Mouse (Mus musculus) cerebellum, adult 9-10 months (tissue): Measurements from ENCODE around the gene Dapk2.

Experiments
- DNase-seq: peaks from one replicate; pipeline ENCODE4 v3.0.0; 2022

Dapk2 gene

GRCm38 (mm10) chr9:66194003-66194402 is 36.0 kb downstream of the Dapk2 start:
- no peak for DNase-seq

GRCm38 (mm10) chr9:66196561-66196960 is 38.5 kb downstream of the Dapk2 start:
- DNase-seq, result no peak

- peak; percentile 55 for DNase-seq
Observed at GRCm38 (mm10) chr9:66198533-66198932, 40.5 kb downstream of the Dapk2 start.

GRCm38 (mm10) chr9:66199657-66200410 is 41.8 kb downstream of the Dapk2 start:
- DNase-seq, result no peak

GRCm38 (mm10) chr9:66200411-66200789 is 42.4 kb downstream of the Dapk2 start:
- no peak for DNase-seq

GRCm38 (mm10) chr9:66201665-66202064 is 43.6 kb downstream of the Dapk2 start:
- DNase-seq, result no peak

GRCm38 (mm10) chr9:66202463-66202862 is 44.4 kb downstream of the Dapk2 start:
- DNase-seq, result no peak

- DNase-seq, result no peak
Observed at GRCm38 (mm10) chr9:66205702-66206101, 47.7 kb downstream of the Dapk2 start.

- DNase-seq, result peak; percentile 86
Observed at GRCm38 (mm10) chr9:66206825-66207224, 48.8 kb downstream of the Dapk2 start.

GRCm38 (mm10) chr9:66211420-66211819 is 53.4 kb downstream of the Dapk2 start:
- no peak for DNase-seq

- no peak for DNase-seq
Observed at GRCm38 (mm10) chr9:66212088-66212487, 54.1 kb downstream of the Dapk2 start.

- DNase-seq, result no peak
Observed at GRCm38 (mm10) chr9:66212802-66213201, 54.8 kb downstream of the Dapk2 start.

GRCm38 (mm10) chr9:66213386-66214032 is 55.5 kb downstream of the Dapk2 start:
- no peak for DNase-seq

- no peak for DNase-seq
Observed at GRCm38 (mm10) chr9:66215551-66215950, 57.5 kb downstream of the Dapk2 start.

- DNase-seq, result no peak
Observed at GRCm38 (mm10) chr9:66217970-66218369, 59.9 kb downstream of the Dapk2 start.

GRCm38 (mm10) chr9:66218917-66219725 is 61.1 kb downstream of the Dapk2 start:
- peak; percentile 93 for DNase-seq

GRCm38 (mm10) chr9:66223872-66224271 is 65.8 kb downstream of the Dapk2 start:
- no peak for DNase-seq

GRCm38 (mm10) chr9:66225737-66226485 is 67.9 kb downstream of the Dapk2 start:
- DNase-seq, result no peak

- no peak for DNase-seq
Observed at GRCm38 (mm10) chr9:66228456-66229151, 70.6 kb downstream of the Dapk2 start.

GRCm38 (mm10) chr9:66231820-66232479 is 73.9 kb downstream of the Dapk2 start:
- no peak for DNase-seq

GRCm38 (mm10) chr9:66236615-66237014 is 78.6 kb downstream of the Dapk2 start:
- DNase-seq, result no peak

- DNase-seq, result no peak
Observed at GRCm38 (mm10) chr9:66237742-66238141, 79.7 kb downstream of the Dapk2 start.
